Mouse (Mus musculus): ENCODE data around the gene Tppp3. TPM values are rescaled to one million over a fixed set of nuclear protein-coding genes. Genes with fewer than 3 reads are reported as not detected.

The Tppp3 gene
- polyA plus RNA-seq (2012; rRNA removed), result 60.2 and 72.4 TPM in 2 replicates

DNA sequence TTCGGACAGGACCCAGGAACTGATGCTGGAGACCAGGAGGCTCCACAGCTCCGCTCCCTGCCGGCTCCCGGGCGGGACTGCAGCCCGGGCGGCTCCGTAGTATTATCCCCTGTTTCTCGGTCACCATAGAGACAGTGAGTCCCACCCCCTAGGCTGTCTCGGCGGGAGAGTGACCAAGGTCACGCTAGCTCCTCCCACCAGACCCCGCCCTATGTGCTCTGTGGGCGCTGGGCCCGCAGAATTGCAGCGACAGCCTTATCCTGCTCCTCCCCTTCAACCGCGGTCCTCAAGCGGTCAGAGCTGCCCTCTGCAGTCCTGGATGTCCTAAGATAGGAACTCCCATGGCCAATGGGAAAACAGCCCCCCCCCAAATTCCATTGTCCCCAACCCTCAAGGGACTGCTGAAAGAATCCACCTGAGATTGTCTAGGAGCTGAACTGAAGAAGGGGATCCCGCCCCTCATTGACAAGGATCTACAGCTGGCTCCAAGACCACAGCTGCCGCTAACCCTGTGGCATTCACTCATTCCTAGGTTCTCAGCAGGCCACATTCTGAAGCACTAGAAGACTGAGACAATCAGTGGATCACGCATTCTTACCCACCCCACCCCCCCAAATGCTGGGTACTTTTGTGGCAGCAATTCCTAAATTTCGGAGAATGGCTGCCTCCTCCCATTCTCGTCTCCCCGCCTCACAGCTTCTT, at the start of gene Tppp3:
TSS of gene Tppp3 (minus strand) at position 213 of the 702 bp plus-strand sequence.

DNA sequence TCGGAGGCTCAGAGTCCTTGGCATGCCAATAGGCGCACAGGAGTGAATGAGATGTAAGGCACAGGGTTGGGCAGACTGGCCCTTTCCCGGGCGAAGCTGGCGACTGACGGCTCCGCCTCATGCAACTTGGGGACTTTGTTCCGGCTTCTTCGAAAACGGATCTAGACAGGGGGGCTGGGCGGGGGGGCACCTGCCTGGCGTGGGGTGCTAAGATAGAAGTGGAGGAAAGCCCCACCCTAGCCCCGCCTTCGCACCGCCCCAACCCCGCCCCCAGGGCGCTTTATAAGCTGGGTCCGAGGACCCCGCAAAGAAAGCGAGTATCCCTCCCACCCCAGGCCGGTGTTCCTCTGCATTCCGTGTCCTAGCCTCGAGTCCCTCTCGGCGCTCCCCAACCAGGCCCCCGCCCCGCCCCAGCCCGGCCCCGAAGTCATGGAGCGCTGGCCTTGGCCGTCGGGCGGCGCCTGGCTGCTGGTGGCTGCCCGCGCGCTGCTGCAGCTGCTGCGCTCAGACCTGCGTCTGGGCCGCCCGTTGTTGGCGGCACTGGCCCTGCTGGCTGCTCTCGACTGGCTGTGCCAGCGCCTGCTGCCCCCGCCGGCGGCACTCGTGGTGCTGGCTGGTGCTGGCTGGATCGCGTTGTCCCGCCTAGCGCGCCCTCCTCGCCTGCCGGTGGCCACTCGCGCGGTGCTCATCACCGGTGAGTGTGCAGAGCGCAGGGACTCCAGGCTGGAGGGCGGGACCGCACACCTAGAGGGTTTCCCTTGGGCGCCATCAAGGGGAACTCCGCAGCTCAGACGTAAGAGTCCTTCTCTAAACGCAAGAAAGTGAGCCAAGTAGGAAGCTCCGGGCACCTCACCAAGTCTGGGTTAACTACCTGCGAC, 47.3 kb upstream of the Tppp3 start, which contains the start of gene Hsd11b2:
TSS of gene Hsd11b2 (plus strand) at position 320 of the 878 bp plus-strand sequence.

DNA sequence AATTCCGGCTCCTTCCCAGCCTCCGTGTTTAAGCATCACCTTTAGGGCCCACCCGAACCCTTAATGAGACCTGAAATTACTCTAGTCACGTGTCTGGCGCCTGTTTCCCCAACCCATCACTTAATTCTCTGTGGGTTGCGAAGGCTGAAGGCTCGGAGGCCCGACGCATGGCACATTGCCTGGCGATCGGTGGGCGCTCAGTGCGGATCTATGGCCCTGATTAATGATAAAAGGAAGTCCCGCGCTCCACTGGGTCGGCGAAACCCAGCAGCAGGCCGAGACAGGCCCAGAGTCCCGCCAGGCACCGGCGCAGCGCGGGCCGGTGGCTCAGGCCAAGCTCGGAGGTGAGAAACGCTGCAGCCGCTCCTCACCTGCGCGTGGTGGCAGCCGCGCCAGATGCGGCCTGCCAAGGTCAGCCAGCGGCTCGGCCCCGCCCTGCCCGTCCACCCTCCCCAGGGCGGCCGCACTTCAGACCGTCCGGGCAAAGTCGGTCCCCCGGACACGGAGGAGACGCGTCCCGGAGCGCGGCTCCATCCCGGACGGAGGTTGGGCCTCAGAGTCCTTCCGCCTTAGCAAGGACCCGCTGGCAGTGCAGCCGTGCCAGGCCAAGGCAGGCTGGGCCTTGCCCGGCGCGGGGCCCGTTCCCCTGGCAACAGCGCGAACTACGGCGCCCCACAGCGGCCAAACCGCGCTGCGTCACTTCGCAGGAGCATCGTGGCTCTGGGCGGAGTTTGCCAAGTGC, 25.3 kb upstream of the Tppp3 start, which contains the start of gene Zdhhc1:
TSS of gene Zdhhc1 (minus strand) at position 464 of the 742 bp plus-strand sequence.

Other genes with a start within 250 kb of the Tppp3 start
- gene D230025D16Rik, start 246.4 kb downstream of the Tppp3 start, polyA plus RNA-seq (2012; rRNA removed), result 19.5 and 27.4 TPM in 2 replicates
- gene B3gnt9, start 216.4 kb downstream of the Tppp3 start, polyA plus RNA-seq (2012; rRNA removed), result 5.5 and 7.9 TPM in 2 replicates
- 7.0 and 9.8 TPM in 2 replicates for gene Tradd, start 206.9 kb downstream of the Tppp3 start, polyA plus RNA-seq (2012; rRNA removed)
- gene Fbxl8, start 206.9 kb downstream of the Tppp3 start, polyA plus RNA-seq (2012; rRNA removed), result 0.94 and 1.1 TPM in 2 replicates
- gene Hsf4, start 201.7 kb downstream of the Tppp3 start, polyA plus RNA-seq (2012; rRNA removed), result 0.14 and 0.31 TPM in 2 replicates
- gene Nol3, start 195.4 kb downstream of the Tppp3 start, polyA plus RNA-seq (2012; rRNA removed), result 1.3 and 1.8 TPM in 2 replicates
- 49.0 and 56.8 TPM in 2 replicates for gene 4931428F04Rik, start 181.7 kb downstream of the Tppp3 start, polyA plus RNA-seq (2012; rRNA removed)
- 11.9 and 13.4 TPM in 2 replicates for gene Exoc3l, start 175.4 kb downstream of the Tppp3 start, polyA plus RNA-seq (2012; rRNA removed)
- 125 and 133 TPM in 2 replicates for gene E2f4, start 173.9 kb downstream of the Tppp3 start, polyA plus RNA-seq (2012; rRNA removed)
- gene Elmo3, start 165.9 kb downstream of the Tppp3 start, polyA plus RNA-seq (2012; rRNA removed), result 2.1 and 3.4 TPM in 2 replicates
- 1.9 and 3.0 TPM in 2 replicates for gene Lrrc29, start 145.2 kb downstream of the Tppp3 start, polyA plus RNA-seq (2012; rRNA removed)
- gene Tmem208, start 145.2 kb downstream of the Tppp3 start, polyA plus RNA-seq (2012; rRNA removed), result 51.1 and 89.1 TPM in 2 replicates
- gene Fhod1, start 123.6 kb downstream of the Tppp3 start, polyA plus RNA-seq (2012; rRNA removed), result 18.4 and 21.0 TPM in 2 replicates
- 28.6 and 31.2 TPM in 2 replicates for gene Slc9a5, start 122.7 kb downstream of the Tppp3 start, polyA plus RNA-seq (2012; rRNA removed)
- gene Plekhg4, start 98.3 kb downstream of the Tppp3 start, polyA plus RNA-seq (2012; rRNA removed), result 3.6 and 3.9 TPM in 2 replicates
- not detected in 2 replicates for gene Kctd19, start 58.0 kb downstream of the Tppp3 start, polyA plus RNA-seq (2012; rRNA removed)
- gene Lrrc36, start 58.0 kb downstream of the Tppp3 start, polyA plus RNA-seq (2012; rRNA removed), result 2.1 and 4.3 TPM in 2 replicates
- 34.5 and 38.7 TPM in 2 replicates for gene Zdhhc1, start 25.4 kb upstream of the Tppp3 start, polyA plus RNA-seq (2012; rRNA removed)
- gene Hsd11b2, start 47.2 kb upstream of the Tppp3 start, polyA plus RNA-seq (2012; rRNA removed), result 19.6 and 32.8 TPM in 2 replicates
- gene Atp6v0d1, start 94.5 kb upstream of the Tppp3 start, polyA plus RNA-seq (2012; rRNA removed), result 81.3 and 99.4 TPM in 2 replicates
- gene Ripor1, start 133.7 kb upstream of the Tppp3 start, polyA plus RNA-seq (2012; rRNA removed), result 12.4 and 17.6 TPM in 2 replicates
- 66.2 and 134 TPM in 2 replicates for gene Ctcf, start 165.0 kb upstream of the Tppp3 start, polyA plus RNA-seq (2012; rRNA removed)
- gene Agrp, start 165.9 kb upstream of the Tppp3 start, polyA plus RNA-seq (2012; rRNA removed), result 0.31 and 0.57 TPM in 2 replicates
- gene Carmil2, start 214.7 kb upstream of the Tppp3 start, polyA plus RNA-seq (2012; rRNA removed), result 4.8 and 6.2 TPM in 2 replicates
- 29.8 and 41.5 TPM in 2 replicates for gene Acd, start 229.6 kb upstream of the Tppp3 start, polyA plus RNA-seq (2012; rRNA removed)
- 18.5 and 21.5 TPM in 2 replicates for gene Pard6a, start 229.6 kb upstream of the Tppp3 start, polyA plus RNA-seq (2012; rRNA removed)
- 0.07 and 0.22 TPM in 2 replicates for gene 4933405L10Rik, start 236.1 kb upstream of the Tppp3 start, polyA plus RNA-seq (2012; rRNA removed)
- gene Enkd1, start 236.7 kb upstream of the Tppp3 start, polyA plus RNA-seq (2012; rRNA removed), result 44.8 and 45.6 TPM in 2 replicates